Mouse (Mus musculus) mouse trophoblast stem cell (cell line): ENCODE data around the gene Ankrd55.

Experiments used
- in situ Hi-C, 2 experiments: fragments of 300-500 bp; cut with MseI, MboI; formaldehyde crosslinking; loops; 2 replicates in 1 of 2; 3 replicates in 1 of 2; pipeline ENCODE4 v1.15.1; 2025

Ankrd55 gene

GRCm38 (mm10) chr13:112375766-112376165, 87.5 kb downstream of the Ankrd55 start:
- in situ Hi-C loops: no loop called here

GRCm38 (mm10) chr13:112378782-112379305, 90.6 kb downstream of the Ankrd55 start:
- in situ Hi-C loops: no loop called here

GRCm38 (mm10) chr13:112381476-112381875, 93.2 kb downstream of the Ankrd55 start:
- in situ Hi-C loops: no loop called here

- in situ Hi-C loops: no loop called here
Measured at GRCm38 (mm10) chr13:112382457-112382856, 94.2 kb downstream of the Ankrd55 start.

GRCm38 (mm10) chr13:112382956-112383355, 94.7 kb downstream of the Ankrd55 start:
- in situ Hi-C loops: no loop called here

GRCm38 (mm10) chr13:112383941-112384659, 95.8 kb downstream of the Ankrd55 start:
- in situ Hi-C loops: no loop called here

- in situ Hi-C loops: no loop called here
Measured at GRCm38 (mm10) chr13:112385040-112385439, 96.8 kb downstream of the Ankrd55 start.

GRCm38 (mm10) chr13:112386494-112387075, 98.3 kb downstream of the Ankrd55 start:
- in situ Hi-C loops: no loop called here

GRCm38 (mm10) chr13:112387279-112387678, 99.0 kb downstream of the Ankrd55 start:
- in situ Hi-C loops: no loop called here

GRCm38 (mm10) chr13:112388176-112388575, 99.9 kb downstream of the Ankrd55 start:
- in situ Hi-C loops: no loop called here

GRCm38 (mm10) chr13:112390206-112390605, 102.0 kb downstream of the Ankrd55 start:
- in situ Hi-C loops: no loop called here

- in situ Hi-C loops: no loop called here
Measured at GRCm38 (mm10) chr13:112391354-112391753, 103.1 kb downstream of the Ankrd55 start.

GRCm38 (mm10) chr13:112393356-112393755, 105.1 kb downstream of the Ankrd55 start:
- in situ Hi-C loops: no loop called here

- in situ Hi-C loops: no loop called here
Measured at GRCm38 (mm10) chr13:112394271-112394670, 106.0 kb downstream of the Ankrd55 start.

- in situ Hi-C loops: no loop called here
Measured at GRCm38 (mm10) chr13:112404723-112405122, 116.5 kb downstream of the Ankrd55 start.

- in situ Hi-C loops: no loop called here
Measured at GRCm38 (mm10) chr13:112405184-112405583, 116.9 kb downstream of the Ankrd55 start.

- in situ Hi-C loops: no loop called here
Measured at GRCm38 (mm10) chr13:112406618-112407017, 118.4 kb downstream of the Ankrd55 start.

GRCm38 (mm10) chr13:112407181-112407700, 119.0 kb downstream of the Ankrd55 start:
- in situ Hi-C loops: no loop called here

GRCm38 (mm10) chr13:112407776-112408490, 119.7 kb downstream of the Ankrd55 start:
- in situ Hi-C loops: no loop called here

GRCm38 (mm10) chr13:112408701-112409100, 120.5 kb downstream of the Ankrd55 start:
- in situ Hi-C loops: no loop called here

GRCm38 (mm10) chr13:112409331-112409730, 121.1 kb downstream of the Ankrd55 start:
- in situ Hi-C loops: no loop called here

- in situ Hi-C loops: no loop called here
Measured at GRCm38 (mm10) chr13:112409851-112410250, 121.6 kb downstream of the Ankrd55 start.
